Mouse (Mus musculus): ENCODE measurements around the gene Psmd7. TPM values are rescaled to one million over a fixed set of nuclear protein-coding genes. Genes with fewer than 3 reads are reported as not detected.

The Psmd7 gene
- polyA plus RNA-seq, 1 experiment, result 52.2 TPM

GRCm38 (mm10) chr8:107581536-107581935 lies 6.7 kb downstream of the Psmd7 start:
- Histone ChIP-seq H3K27me3 (ENCODE audit: control insufficient read depth, insufficient read depth, low read length) (no peaks in the 10 kb centered on the region), H3K36me3 (ENCODE audit: control insufficient read depth, insufficient read depth, low read length) (peaks cover 55% of the 10 kb centered on the region), H3K27ac (ENCODE audit: control insufficient read depth, insufficient read depth, low read length) (no peak overlapping the region), H3K4me3 (ENCODE audit: control insufficient read depth, insufficient read depth, low read length) (no peak overlapping the region), H3K4me1 (replicated peaks; ENCODE audit: control insufficient read depth, insufficient read depth, low read length) (no peaks in the 10 kb centered on the region)
- no peak for TF ChIP-seq POLR2A (IDR thresholded peaks at IDR 0.05; ENCODE audit: control insufficient read depth, extremely low read depth, insufficient read depth, low read length, poor library complexity)
- no peak for TF ChIP-seq CTCF (IDR thresholded peaks at IDR 0.05; ENCODE audit: borderline replicate concordance, control insufficient read depth, extremely low read depth, insufficient read depth, low read length, poor library complexity)
- DNase-seq, result no peak
- WGBS, result 97% methylated on average over 4 of the region's 4 CpGs

DNA sequence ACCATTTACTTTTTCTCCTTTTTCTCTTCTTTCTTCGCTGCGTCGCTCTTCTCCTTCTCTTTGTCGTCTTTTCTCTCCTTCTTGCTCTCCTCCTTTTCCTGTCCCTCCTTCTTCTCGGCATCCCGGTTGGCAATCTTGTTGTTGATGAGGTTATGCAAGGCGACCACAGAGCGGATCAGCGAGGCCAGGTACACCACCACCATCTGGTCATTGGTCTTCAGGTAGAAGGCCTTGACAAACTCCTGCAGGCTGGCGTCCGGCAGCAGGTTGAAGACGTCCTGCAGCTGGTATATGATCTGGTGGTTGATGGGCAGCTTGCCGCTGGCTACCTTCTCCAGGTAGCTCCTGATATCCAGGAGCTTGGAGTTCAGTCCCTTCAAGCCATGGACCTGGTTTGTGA lies 7.4 kb downstream of the Psmd7 start:
- TF ChIP-seq POLR2A (IDR thresholded peaks at IDR 0.05; ENCODE audit: control insufficient read depth, extremely low read depth, insufficient read depth, low read length, poor library complexity), result no peak
- TF ChIP-seq CTCF (IDR thresholded peaks at IDR 0.05; ENCODE audit: borderline replicate concordance, control insufficient read depth, extremely low read depth, insufficient read depth, low read length, poor library complexity), result no peak
- peaks cover 55% of the 10 kb centered on the region for H3K36me3 ChIP-seq (ENCODE audit: control insufficient read depth, insufficient read depth, low read length)

GRCm38 (mm10) chr8:107578541-107578940 lies 9.7 kb downstream of the Psmd7 start:
- no peak for DNase-seq

More for the DNA sequence above, 7.4 kb downstream of the Psmd7 start:
- Histone ChIP-seq H3K27ac (ENCODE audit: control insufficient read depth, insufficient read depth, low read length) (no peak overlapping the region), H3K4me1 (replicated peaks; ENCODE audit: control insufficient read depth, insufficient read depth, low read length) (no peaks in the 10 kb centered on the region), H3K4me3 (ENCODE audit: control insufficient read depth, insufficient read depth, low read length) (no peak overlapping the region), H3K27me3 (ENCODE audit: control insufficient read depth, insufficient read depth, low read length) (no peaks in the 10 kb centered on the region)
- DNase-seq, result no peak
- 93% methylated on average over 13 of the region's 13 CpGs for WGBS

DNA sequence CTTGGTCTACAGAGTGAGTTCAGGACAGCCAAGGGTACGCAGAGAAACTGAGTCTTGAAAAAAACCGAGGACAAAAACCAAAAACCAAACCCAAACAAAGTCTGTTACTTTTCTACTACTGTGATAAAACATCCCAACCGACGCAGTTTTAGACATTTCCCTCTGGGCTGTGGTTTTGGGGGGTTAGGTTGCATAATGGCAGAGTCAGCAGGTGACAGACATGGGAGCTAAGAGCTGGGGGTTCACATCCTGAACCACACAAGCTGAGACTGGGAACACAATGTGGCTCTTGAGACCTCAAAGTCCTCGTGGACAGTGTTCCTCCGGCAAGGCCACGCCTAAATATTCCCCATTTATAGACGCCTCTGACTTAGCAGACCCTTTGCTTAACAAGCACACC lies 10.1 kb downstream of the Psmd7 start:
- H3K36me3 ChIP-seq (ENCODE audit: control insufficient read depth, insufficient read depth, low read length), result peaks cover 33% of the 10 kb centered on the region
- no peak overlapping the region for H3K4me3 ChIP-seq (ENCODE audit: control insufficient read depth, insufficient read depth, low read length)
- H3K27me3 ChIP-seq (ENCODE audit: control insufficient read depth, insufficient read depth, low read length), result no peaks in the 10 kb centered on the region
- no peak overlapping the region for H3K27ac ChIP-seq (ENCODE audit: control insufficient read depth, insufficient read depth, low read length)
- no peaks in the 10 kb centered on the region for H3K4me1 ChIP-seq (replicated peaks; ENCODE audit: control insufficient read depth, insufficient read depth, low read length)
- TF ChIP-seq CTCF (IDR thresholded peaks at IDR 0.05; ENCODE audit: borderline replicate concordance, control insufficient read depth, extremely low read depth, insufficient read depth, low read length, poor library complexity) (no peak), POLR2A (IDR thresholded peaks at IDR 0.05; ENCODE audit: control insufficient read depth, extremely low read depth, insufficient read depth, low read length, poor library complexity) (no peak)
- DNase-seq, result no peak
- WGBS, result 10% methylated on average over 8 of the region's 8 CpGs

More at GRCm38 (mm10) chr8:107578541-107578940, 9.7 kb downstream of the Psmd7 start:
- Histone ChIP-seq H3K27ac (ENCODE audit: control insufficient read depth, insufficient read depth, low read length) (no peak overlapping the region), H3K4me1 (replicated peaks; ENCODE audit: control insufficient read depth, insufficient read depth, low read length) (no peaks in the 10 kb centered on the region), H3K36me3 (ENCODE audit: control insufficient read depth, insufficient read depth, low read length) (peaks cover 37% of the 10 kb centered on the region), H3K4me3 (ENCODE audit: control insufficient read depth, insufficient read depth, low read length) (no peak overlapping the region), H3K27me3 (ENCODE audit: control insufficient read depth, insufficient read depth, low read length) (no peaks in the 10 kb centered on the region)
- no peak for TF ChIP-seq POLR2A (IDR thresholded peaks at IDR 0.05; ENCODE audit: control insufficient read depth, extremely low read depth, insufficient read depth, low read length, poor library complexity)
- TF ChIP-seq CTCF (IDR thresholded peaks at IDR 0.05; ENCODE audit: borderline replicate concordance, control insufficient read depth, extremely low read depth, insufficient read depth, low read length, poor library complexity), result no peak
- WGBS, result 90% methylated on average over 8 of the region's 8 CpGs

DNA sequence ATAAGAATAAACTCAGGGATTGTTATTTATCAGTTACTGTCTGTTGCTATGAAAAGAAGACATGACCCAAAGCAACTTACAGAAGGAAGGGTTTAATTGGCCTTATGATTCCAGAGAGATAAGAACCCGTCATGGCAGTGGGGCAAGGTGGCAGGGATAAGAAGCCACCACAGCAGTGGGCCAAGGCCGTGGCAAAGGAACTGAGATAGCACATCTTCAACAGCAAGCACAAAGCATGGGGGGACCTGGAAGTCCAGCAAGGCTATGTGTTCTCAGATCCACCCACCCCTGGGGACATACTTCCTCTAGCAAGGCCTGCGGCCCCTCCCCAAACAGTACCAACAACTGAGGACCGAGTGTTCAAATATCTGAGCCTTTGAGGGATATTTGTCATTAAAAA lies 10.6 kb downstream of the Psmd7 start:
- TF ChIP-seq POLR2A (IDR thresholded peaks at IDR 0.05; ENCODE audit: control insufficient read depth, extremely low read depth, insufficient read depth, low read length, poor library complexity) (no peak), CTCF (IDR thresholded peaks at IDR 0.05; ENCODE audit: borderline replicate concordance, control insufficient read depth, extremely low read depth, insufficient read depth, low read length, poor library complexity) (no peak)
- no peak overlapping the region for H3K4me3 ChIP-seq (ENCODE audit: control insufficient read depth, insufficient read depth, low read length)
- DNase-seq, result no peak
- 65% methylated on average over 4 of the region's 4 CpGs for WGBS
- no peak overlapping the region for H3K27ac ChIP-seq (ENCODE audit: control insufficient read depth, insufficient read depth, low read length)
- H3K36me3 ChIP-seq (ENCODE audit: control insufficient read depth, insufficient read depth, low read length), result peaks cover 28% of the 10 kb centered on the region
- H3K27me3 ChIP-seq (ENCODE audit: control insufficient read depth, insufficient read depth, low read length), result no peaks in the 10 kb centered on the region
- no peaks in the 10 kb centered on the region for H3K4me1 ChIP-seq (replicated peaks; ENCODE audit: control insufficient read depth, insufficient read depth, low read length)

DNA sequence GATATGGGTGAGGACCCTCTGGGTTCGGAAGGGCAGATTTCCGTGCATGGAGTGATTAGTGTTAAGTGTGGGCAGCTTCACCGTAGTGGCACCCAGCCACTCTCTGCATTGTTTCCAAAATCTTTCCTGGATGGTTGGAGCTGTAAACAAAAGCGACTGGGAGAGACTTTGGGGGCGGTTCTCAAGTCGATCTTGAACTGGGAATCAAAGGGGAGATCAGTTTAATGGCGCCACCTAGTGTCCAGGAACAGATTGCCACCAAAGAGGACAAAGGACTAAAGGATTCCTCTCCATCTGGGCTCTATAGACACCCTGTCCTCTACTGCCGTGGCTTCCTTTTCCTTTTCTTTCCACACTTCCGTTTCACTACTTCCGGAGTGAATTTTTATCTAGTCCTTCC lies 11.6 kb downstream of the Psmd7 start:
- Histone ChIP-seq H3K27me3 (ENCODE audit: control insufficient read depth, insufficient read depth, low read length) (no peaks in the 10 kb centered on the region), H3K36me3 (ENCODE audit: control insufficient read depth, insufficient read depth, low read length) (peaks cover 19% of the 10 kb centered on the region), H3K4me3 (ENCODE audit: control insufficient read depth, insufficient read depth, low read length) (no peak overlapping the region), H3K4me1 (replicated peaks; ENCODE audit: control insufficient read depth, insufficient read depth, low read length) (no peaks in the 10 kb centered on the region), H3K27ac (ENCODE audit: control insufficient read depth, insufficient read depth, low read length) (no peak overlapping the region)
- 15% methylated on average over 10 of the region's 10 CpGs for WGBS
- no peak for TF ChIP-seq CTCF (IDR thresholded peaks at IDR 0.05; ENCODE audit: borderline replicate concordance, control insufficient read depth, extremely low read depth, insufficient read depth, low read length, poor library complexity)
- no peak for TF ChIP-seq POLR2A (IDR thresholded peaks at IDR 0.05; ENCODE audit: control insufficient read depth, extremely low read depth, insufficient read depth, low read length, poor library complexity)
- DNase-seq, result peak; percentile 78

- no peaks in the 10 kb centered on the region for H3K4me1 ChIP-seq (replicated peaks; ENCODE audit: control insufficient read depth, insufficient read depth, low read length)
- no peak overlapping the region for H3K4me3 ChIP-seq (ENCODE audit: control insufficient read depth, insufficient read depth, low read length)
- DNase-seq, result no peak
- H3K27ac ChIP-seq (ENCODE audit: control insufficient read depth, insufficient read depth, low read length), result no peak overlapping the region
- no peaks in the 10 kb centered on the region; the same call in 1 of the 2 replicates for H3K36me3 ChIP-seq (ENCODE audit: control insufficient read depth, insufficient read depth, low read length)
- TF ChIP-seq CTCF (IDR thresholded peaks at IDR 0.05; ENCODE audit: borderline replicate concordance, control insufficient read depth, extremely low read depth, insufficient read depth, low read length, poor library complexity), result no peak
- TF ChIP-seq POLR2A (IDR thresholded peaks at IDR 0.05; ENCODE audit: control insufficient read depth, extremely low read depth, insufficient read depth, low read length, poor library complexity), result no peak
- WGBS, result 88% methylated on average over 3 of the region's 3 CpGs
- no peaks in the 10 kb centered on the region for H3K27me3 ChIP-seq (ENCODE audit: control insufficient read depth, insufficient read depth, low read length)
Observed at GRCm38 (mm10) chr8:107574771-107575170, 13.5 kb downstream of the Psmd7 start.
